Mouse (Mus musculus) liver, postnatal 0 days (tissue): Measurements from ENCODE around the gene Araf.

Experiments
- CTCF ChIP-seq: sonication (generic); IDR thresholded peaks from 2 replicates; pipeline ENCODE4 v1.5.1; 2016; ENCODE audit warnings: antibody characterized with exemption, low read depth
- EP300 ChIP-seq: IDR thresholded peaks from 2 replicates; pipeline ENCODE4 v1.6.1; 2016; ENCODE audit warnings: antibody characterized with exemption, low read depth, mild to moderate bottlenecking

- TF ChIP-seq EP300 (no peak), CTCF (no peak)
Measured at GRCm38 (mm10) chrX:20847232-20847631, 49.6 kb downstream of the Araf start.
